Mouse (Mus musculus) midbrain, postnatal 0 days (tissue): ENCODE results near the gene Ces1d. TPM values are rescaled to one million over a fixed set of nuclear protein-coding genes. Genes with fewer than 3 reads are reported as not detected.

ENCODE experiments used
- ATAC-seq: fragments of 200-750 bp; cut with Nextera tagmentation; 2 replicates; pipeline ENCODE4 v1.8.0; 2017; ENCODE audit warnings: moderate number of reproducible peaks, mild to moderate bottlenecking, moderate TSS enrichment, moderate library complexity; ENCODE audit not compliant: low FRiP score
- DNase-seq: peaks from one replicate; pipeline ENCODE4 v3.0.0-alpha.2; 2015; ENCODE audit warnings: low spot score
- H3K27ac ChIP-seq: fragments of 300-500 bp; sonication (generic); 2 replicates; pipeline ENCODE4 v1.5.1; 2014; ENCODE audit warnings: low read depth, mild to moderate bottlenecking, low read length, mixed read lengths
- H3K27me3 ChIP-seq: fragments of 300-500 bp; sonication (generic); 2 replicates; pipeline ENCODE4 v1.6.1; 2014; ENCODE audit warnings: low read length, control low read depth, mixed read lengths; ENCODE audit not compliant: insufficient read depth
- H3K36me3 ChIP-seq: fragments of 300-500 bp; sonication (generic); 2 replicates; pipeline ENCODE4 v1.6.1; 2014; ENCODE audit warnings: low read length, control low read depth, mixed read lengths; ENCODE audit not compliant: insufficient read depth
- H3K4me1 ChIP-seq: fragments of 300-500 bp; sonication (generic); 2 replicates; pipeline ENCODE4 v1.6.1; 2014; ENCODE audit warnings: mild to moderate bottlenecking, control low read depth, antibody characterized with exemption, low read length, mixed read lengths; ENCODE audit not compliant: insufficient read depth
- H3K4me2 ChIP-seq: fragments of 300-500 bp; sonication (generic); 2 replicates; pipeline ENCODE4 v1.6.1; 2014; ENCODE audit warnings: low read depth, mild to moderate bottlenecking, low read length, mixed read lengths; ENCODE audit not compliant: poor library complexity, severe bottlenecking
- H3K4me3 ChIP-seq: fragments of 300-500 bp; sonication (generic); 2 replicates; pipeline ENCODE4 v1.5.1; 2014; ENCODE audit warnings: low read depth, mild to moderate bottlenecking, low read length, moderate library complexity
- H3K9ac ChIP-seq: fragments of 300-500 bp; sonication (generic); replicated peaks from 2 replicates; pipeline ENCODE4 v1.6.1; 2014; ENCODE audit warnings: mild to moderate bottlenecking, low read length, moderate library complexity, mixed read lengths; ENCODE audit not compliant: poor library complexity, severe bottlenecking
- H3K9me3 ChIP-seq: fragments of 300-500 bp; sonication (generic); 2 replicates; pipeline ENCODE4 v1.6.1; 2016; ENCODE audit warnings: low read length, control low read depth
- CTCF ChIP-seq: IDR thresholded peaks from 2 replicates; pipeline ENCODE4 v1.5.1; 2016; ENCODE audit warnings: antibody characterized with exemption, mild to moderate bottlenecking
- WGBS: fragments of 180-500 bp; shearing (Covaris S2); extraction: QIAGEN DNeasy Blood & Tissue Kit; methylation state at CpG from one replicate; pipeline ENCODE4 v1.1.7; 2014; 5-methylcytosine and 5-hydroxymethylcytosine counted together
- polyA plus RNA-seq: library from polyadenylated mRNA; unstranded; fragments of >200 nt; fragmentation: Nextera tagmentation; extraction: Ambion mirVana; gene quantifications from 2 replicates; pipeline ENCODE4 v1.2.1, GENCODE M21; 2015
- total RNA-seq: library from RNA; depleted of rRNA; stranded (reverse); fragments of >200 nt; gene quantifications from 2 replicates; pipeline ENCODE4 v1.2.3, GENCODE M21; 2014

Gene Ces1d
- total and polyA plus RNA-seq, 2 experiments from 2014 or later = 0.17 to 0.22 TPM

DNA sequence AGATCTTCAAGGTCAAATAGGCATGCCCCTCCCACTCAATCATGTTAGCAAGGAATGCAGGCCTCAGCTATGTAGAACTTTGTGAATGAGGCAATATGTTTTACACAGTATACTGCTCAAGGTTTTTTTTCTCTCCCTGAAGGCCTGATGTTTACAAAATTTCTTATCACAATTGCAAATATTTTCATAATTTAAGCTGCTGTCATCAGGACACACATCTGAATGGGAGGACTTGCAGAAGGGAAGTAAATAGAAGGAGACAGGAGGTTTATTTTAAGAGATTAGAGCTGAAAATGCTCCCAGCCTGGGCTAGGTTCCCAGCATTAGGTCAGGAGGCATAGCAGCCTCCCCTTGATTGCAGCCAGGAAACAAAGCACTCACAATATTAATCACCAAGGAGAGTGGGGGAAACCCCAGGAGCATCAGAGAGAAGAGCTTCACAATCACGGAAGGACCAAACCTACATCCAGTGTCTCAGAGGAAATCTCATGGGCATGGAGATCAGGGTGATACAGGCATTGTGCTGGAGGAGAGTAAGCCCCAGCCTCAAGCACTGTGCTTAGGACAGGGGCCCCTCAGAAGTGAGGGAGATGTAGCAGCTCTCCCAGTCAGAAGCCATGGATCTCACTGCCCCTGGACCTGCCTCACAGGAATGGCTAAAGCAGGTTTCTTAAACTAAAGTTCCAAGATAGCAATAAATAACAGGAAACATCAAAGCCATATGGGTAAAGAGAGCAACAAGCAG lies 25.6 kb downstream of the Ces1d start:
- WGBS = 50% methylated on average over 1 of the region's 1 CpGs
- DNase-seq (no peak), ATAC-seq (no peak)
- TF ChIP-seq CTCF = no peak
- Histone ChIP-seq H3K4me2 (no peak overlapping the region), H3K4me3 (no peak overlapping the region), H3K9ac (no peak overlapping the region), H3K27me3 (no peaks in the 10 kb centered on the region), H3K27ac (no peak overlapping the region), H3K36me3 (no peaks in the 10 kb centered on the region), H3K9me3 (no peaks in the 10 kb centered on the region), H3K4me1 (no peaks in the 10 kb centered on the region)

DNA sequence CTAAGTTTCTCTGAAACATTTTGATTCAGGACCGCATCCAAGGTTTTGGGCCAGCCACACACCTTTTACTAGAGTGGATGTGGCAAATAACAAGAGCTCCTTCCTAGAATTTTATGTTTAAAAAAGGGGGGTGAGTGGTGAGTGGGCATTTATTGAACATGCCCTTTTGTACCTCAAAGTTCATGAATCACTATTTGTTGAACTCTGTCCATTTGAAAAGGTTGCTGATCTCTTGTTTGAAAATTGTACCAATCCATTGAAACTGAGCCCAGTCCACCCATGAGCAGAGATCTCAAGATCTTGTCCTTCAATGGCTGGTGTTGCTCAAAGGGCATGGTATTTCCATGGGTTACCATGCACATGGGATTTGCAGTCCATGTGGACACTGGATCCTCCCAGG lies 34.3 kb downstream of the Ces1d start:
- H3K4me1 ChIP-seq = no peaks in the 10 kb centered on the region
- DNase-seq (no peak), ATAC-seq (no peak)
- H3K4me3 ChIP-seq = no peak overlapping the region
- TF ChIP-seq CTCF = no peak
- H3K36me3 ChIP-seq = no peaks in the 10 kb centered on the region
- 90% methylated on average over 1 of the region's 1 CpGs for WGBS
- H3K9me3 ChIP-seq = no peaks in the 10 kb centered on the region
- H3K27me3 ChIP-seq = no peaks in the 10 kb centered on the region
- no peak overlapping the region for H3K9ac ChIP-seq
- no peak overlapping the region for H3K4me2 ChIP-seq
- no peak overlapping the region for H3K27ac ChIP-seq

DNA sequence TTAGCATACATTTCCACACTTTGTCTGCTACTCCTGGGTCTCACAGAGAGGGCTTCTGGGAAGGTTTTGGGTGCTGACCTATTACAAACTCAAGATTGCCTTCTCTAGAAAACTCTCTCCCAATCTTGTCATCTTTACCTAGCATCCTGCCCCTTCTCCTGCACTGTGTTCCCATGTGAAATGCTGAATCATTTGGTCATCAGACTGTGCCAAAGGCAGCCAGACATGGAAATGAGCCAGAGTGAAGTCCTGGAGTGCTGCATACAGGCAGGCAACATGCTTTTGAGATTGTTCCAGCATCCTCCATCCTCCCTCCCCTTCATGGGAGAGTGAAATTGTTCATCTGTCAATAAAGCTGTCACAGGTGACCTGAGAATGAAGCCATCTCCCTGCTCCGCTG lies 46.2 kb downstream of the Ces1d start:
- no peak for TF ChIP-seq CTCF
- H3K4me1 ChIP-seq = no peaks in the 10 kb centered on the region
- no peaks in the 10 kb centered on the region for H3K36me3 ChIP-seq
- DNase-seq (no peak), ATAC-seq (no peak)
- WGBS = 96% methylated on average over 1 of the region's 1 CpGs
- H3K27ac ChIP-seq = no peak overlapping the region
- no peaks in the 10 kb centered on the region for H3K9me3 ChIP-seq
- H3K27me3 ChIP-seq = no peaks in the 10 kb centered on the region
- H3K4me3 ChIP-seq = no peak overlapping the region
- no peak overlapping the region for H3K9ac ChIP-seq
- H3K4me2 ChIP-seq = no peak overlapping the region

DNA sequence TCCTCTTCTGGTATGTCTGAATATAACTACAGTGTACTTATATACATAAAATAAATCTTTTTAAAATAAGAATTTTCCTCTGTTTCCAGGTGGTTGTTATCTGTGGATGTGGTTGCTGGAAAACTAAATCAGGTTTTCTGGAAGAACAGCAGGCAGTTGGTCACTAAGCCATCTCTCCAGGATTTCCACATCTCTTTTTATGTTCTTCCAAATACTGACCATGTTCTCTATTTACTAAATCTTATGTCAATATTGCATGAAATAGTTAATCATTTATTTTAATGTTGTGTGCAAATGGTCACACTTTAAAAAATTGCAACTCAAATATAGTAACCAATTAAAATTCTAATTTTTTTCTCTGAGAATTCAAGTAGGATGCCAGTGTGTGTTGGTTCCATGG lies 50.3 kb downstream of the Ces1d start:
- Histone ChIP-seq H3K4me3 (no peak overlapping the region), H3K36me3 (no peaks in the 10 kb centered on the region), H3K9me3 (no peaks in the 10 kb centered on the region), H3K27me3 (no peaks in the 10 kb centered on the region), H3K27ac (no peak overlapping the region), H3K4me1 (no peaks in the 10 kb centered on the region), H3K9ac (no peak overlapping the region), H3K4me2 (no peak overlapping the region)
- DNase-seq (no peak), ATAC-seq (no peak)
- no peak for TF ChIP-seq CTCF

DNA sequence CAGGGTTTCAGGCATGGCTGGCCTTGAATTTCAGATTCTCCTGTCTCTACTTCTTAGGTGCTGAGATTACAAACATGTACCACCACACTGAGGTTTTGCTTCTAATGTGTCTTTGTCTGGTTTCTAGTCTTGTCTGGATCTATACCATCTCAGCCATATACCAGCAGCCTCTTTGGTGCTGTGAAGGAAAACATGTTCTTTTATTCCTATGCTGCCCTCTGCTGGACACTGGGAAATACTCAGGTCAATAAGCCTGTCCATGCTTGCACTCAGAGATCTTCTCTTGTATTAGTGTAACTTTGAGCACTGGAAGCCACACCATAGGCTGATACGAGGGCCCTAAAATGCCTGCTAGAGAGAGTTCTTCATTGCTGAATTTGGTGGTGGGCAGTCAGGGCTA lies 56.9 kb downstream of the Ces1d start:
- no peak overlapping the region for H3K4me3 ChIP-seq
- H3K4me2 ChIP-seq = no peak overlapping the region
- no peaks in the 10 kb centered on the region for H3K36me3 ChIP-seq
- H3K4me1 ChIP-seq = no peaks in the 10 kb centered on the region
- ATAC-seq = no peak
- no peaks in the 10 kb centered on the region for H3K27me3 ChIP-seq
- peak; percentile 62 for TF ChIP-seq CTCF
- DNase-seq = peak; percentile 30
- no peaks in the 10 kb centered on the region for H3K9me3 ChIP-seq
- H3K9ac ChIP-seq = no peak overlapping the region
- 48% methylated on average over 1 of the region's 1 CpGs for WGBS
- H3K27ac ChIP-seq = no peak overlapping the region

DNA sequence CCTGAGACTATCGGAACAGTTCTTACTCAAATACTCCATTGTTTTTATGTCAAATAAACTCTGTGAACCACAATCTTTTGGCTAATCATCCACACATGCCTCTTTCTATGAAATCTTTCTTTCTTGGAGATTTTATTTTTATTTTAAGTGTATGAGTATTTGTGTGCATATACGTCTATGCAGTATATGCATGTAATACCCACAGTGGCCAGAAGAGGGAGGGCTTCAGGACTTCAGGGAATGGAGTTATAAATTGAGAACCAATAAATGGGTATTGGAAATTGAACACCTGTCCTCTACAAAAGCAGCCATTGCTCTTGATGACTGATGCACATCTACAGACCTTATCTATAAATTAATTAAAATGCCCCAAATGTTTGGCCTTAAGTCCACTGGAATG lies 65.4 kb downstream of the Ces1d start:
- peak; percentile 44 for TF ChIP-seq CTCF
- ATAC-seq (no peak), DNase-seq (no peak)
- Histone ChIP-seq H3K9me3 (no peaks in the 10 kb centered on the region), H3K27me3 (no peaks in the 10 kb centered on the region), H3K4me3 (no peak overlapping the region), H3K4me1 (no peaks in the 10 kb centered on the region), H3K27ac (no peak overlapping the region), H3K4me2 (no peak overlapping the region), H3K9ac (no peak overlapping the region), H3K36me3 (no peaks in the 10 kb centered on the region)
- WGBS = 97% methylated on average over 2 of the region's 2 CpGs
